Mouse (Mus musculus): ENCODE data around the gene Tmem52b.

GRCm38 (mm10) chr6:129512367-129512766 lies at the start of gene Tmem52b:
- no peak for TF ChIP-seq MAX (IDR thresholded peaks at IDR 0.05)
- TF ChIP-seq CTCF (IDR thresholded peaks at IDR 0.05; ENCODE audit: control insufficient read depth, insufficient read depth, insufficient read length), result no peak
- no peak for TF ChIP-seq CEBPB (IDR thresholded peaks at IDR 0.05; ENCODE audit: low read depth)
- no peak for TF ChIP-seq MYOG (IDR thresholded peaks at IDR 0.05; ENCODE audit: control insufficient read depth, extremely low read depth, insufficient read length)
- no peak for TF ChIP-seq USF1 (IDR thresholded peaks at IDR 0.05; ENCODE audit: low read depth)
- TF ChIP-seq MYOD1 (IDR thresholded peaks at IDR 0.05; ENCODE audit: control insufficient read depth, insufficient read length, low read depth), result no peak
- no peak for TF ChIP-seq FOSL1 (IDR thresholded peaks at IDR 0.05; ENCODE audit: insufficient read depth, low read length, poor library complexity, severe bottlenecking)
